Mouse (Mus musculus): ENCODE data around the gene Crk.

- TF ChIP-seq POLR2A (IDR thresholded peaks at IDR 0.05; ENCODE audit: control insufficient read depth, extremely low read depth, insufficient read depth, low read length, poor library complexity), result no peak
- no peak for TF ChIP-seq CTCF (IDR thresholded peaks at IDR 0.05; ENCODE audit: borderline replicate concordance, control insufficient read depth, extremely low read depth, insufficient read depth, low read length, poor library complexity)
These were observed 5.6 kb upstream of the Crk start for GRCm38 (mm10) chr11:75673411-75673810.

All from thymus, adult 2 months (tissue).